Mouse (Mus musculus) left cerebral cortex, adult 11 months (tissue): ENCODE data around the gene Slco4a1.

ENCODE experiments used
- DNase-seq: peaks from one replicate; pipeline ENCODE4 v3.0.0; 2022; ENCODE audit warnings: low spot score

The Slco4a1 gene

GRCm38 (mm10) chr2:180444957-180445785, 10.9 kb upstream of the Slco4a1 start:
- no peak for DNase-seq

- DNase-seq, result no peak
These were observed 10.1 kb upstream of the Slco4a1 start for GRCm38 (mm10) chr2:180445962-180446361.

- no peak for DNase-seq
These were observed 7.0 kb upstream of the Slco4a1 start for GRCm38 (mm10) chr2:180449007-180449406.

GRCm38 (mm10) chr2:180450529-180450928, 5.5 kb upstream of the Slco4a1 start:
- no peak for DNase-seq

GRCm38 (mm10) chr2:180456705-180457104, 660 bp downstream of the Slco4a1 start:
- no peak for DNase-seq

- DNase-seq, result no peak
These were observed 1.6 kb downstream of the Slco4a1 start for GRCm38 (mm10) chr2:180457680-180458079.

- no peak for DNase-seq
These were observed 3.4 kb downstream of the Slco4a1 start for GRCm38 (mm10) chr2:180459437-180459836.

- no peak for DNase-seq
These were observed 4.8 kb downstream of the Slco4a1 start for GRCm38 (mm10) chr2:180460801-180461200.

GRCm38 (mm10) chr2:180462593-180462992, 6.5 kb downstream of the Slco4a1 start:
- no peak for DNase-seq

- no peak for DNase-seq
These were observed 10.5 kb downstream of the Slco4a1 start for GRCm38 (mm10) chr2:180466505-180466904.

GRCm38 (mm10) chr2:180468871-180469270, 12.8 kb downstream of the Slco4a1 start:
- no peak for DNase-seq

- no peak for DNase-seq
These were observed 13.7 kb downstream of the Slco4a1 start for GRCm38 (mm10) chr2:180469768-180470167.

- no peak for DNase-seq
These were observed 16.4 kb downstream of the Slco4a1 start for GRCm38 (mm10) chr2:180472306-180473079.

- peak; percentile 60 for DNase-seq
These were observed 17.0 kb downstream of the Slco4a1 start for GRCm38 (mm10) chr2:180473080-180473440.

- DNase-seq, result no peak
These were observed 18.8 kb downstream of the Slco4a1 start for GRCm38 (mm10) chr2:180474864-180475263.

- DNase-seq, result no peak
These were observed 26.2 kb downstream of the Slco4a1 start for GRCm38 (mm10) chr2:180482274-180482673.

- DNase-seq, result no peak
These were observed 28.8 kb downstream of the Slco4a1 start for GRCm38 (mm10) chr2:180484882-180485281.

- no peak for DNase-seq
These were observed 29.3 kb downstream of the Slco4a1 start for GRCm38 (mm10) chr2:180485306-180485705.

GRCm38 (mm10) chr2:180488210-180488751, 32.2 kb downstream of the Slco4a1 start:
- DNase-seq, result no peak

GRCm38 (mm10) chr2:180495906-180496305, 39.9 kb downstream of the Slco4a1 start:
- DNase-seq, result peak; percentile 42

- DNase-seq, result peak; percentile 27
These were observed 43.7 kb downstream of the Slco4a1 start, which contains the start of gene Ntsr1 for GRCm38 (mm10) chr2:180499741-180500140. TSS of gene Ntsr1 (plus strand) at chr2:180499976.

- no peak for DNase-seq
These were observed 44.7 kb downstream of the Slco4a1 start for GRCm38 (mm10) chr2:180500726-180501125.
